Mouse (Mus musculus): ENCODE results near the gene Phox2a. TPM values are rescaled to one million over a fixed set of nuclear protein-coding genes. Genes with fewer than 3 reads are reported as not detected.

Gene Phox2a
- polyA plus RNA-seq, 1 experiment from 2014 or later: 1.00 TPM

- DNase-seq: peak; percentile 52
- H3K36me3 ChIP-seq (ENCODE audit: control insufficient read depth, insufficient read depth, low read length): peaks cover 11% of the 10 kb centered on the region; the same call in 1 of the 2 replicates
- peaks cover 56% of the 10 kb centered on the region for H3K27me3 ChIP-seq (ENCODE audit: control insufficient read depth, insufficient read depth, low read length)
- H3K4me1 ChIP-seq (ENCODE audit: control insufficient read depth, insufficient read depth, low read length): peaks cover 17% of the 10 kb centered on the region; the same call in 1 of the 2 replicates
- ATAC-seq (ENCODE audit: low FRiP score, low TSS enrichment): no peak
- no peak overlapping the region for H3K4me3 ChIP-seq (replicated peaks; ENCODE audit: low read depth, low read length)
- no peak overlapping the region for H3K4me2 ChIP-seq (ENCODE audit: low read length)
- no peak overlapping the region for H3K9ac ChIP-seq (replicated peaks; ENCODE audit: low read length)
- no peak overlapping the region for H3K27ac ChIP-seq (replicated peaks; ENCODE audit: low read depth, low read length)
- WGBS: 30% methylated on average over 32 of the region's 32 CpGs
- no peaks in the 10 kb centered on the region for H3K9me3 ChIP-seq (ENCODE audit: control insufficient read depth, low read length)
Observed at GRCm38 (mm10) chr7:101822836-101823757, 5.0 kb downstream of the Phox2a start.

- Histone ChIP-seq H3K4me2 (ENCODE audit: low read length) (no peak overlapping the region), H3K4me3 (replicated peaks; ENCODE audit: low read depth, low read length) (no peak overlapping the region), H3K4me1 (ENCODE audit: control insufficient read depth, insufficient read depth, low read length) (peaks cover 17% of the 10 kb centered on the region; the same call in 1 of the 2 replicates), H3K9me3 (ENCODE audit: control insufficient read depth, low read length) (no peaks in the 10 kb centered on the region), H3K27me3 (ENCODE audit: control insufficient read depth, insufficient read depth, low read length) (peaks cover 47% of the 10 kb centered on the region), H3K36me3 (ENCODE audit: control insufficient read depth, insufficient read depth, low read length) (peaks cover 14% of the 10 kb centered on the region; the same call in 1 of the 2 replicates), H3K27ac (replicated peaks; ENCODE audit: low read depth, low read length) (no peak overlapping the region), H3K9ac (replicated peaks; ENCODE audit: low read length) (no peak overlapping the region)
- ATAC-seq (ENCODE audit: low FRiP score, low TSS enrichment) (no peak), DNase-seq (no peak)
- WGBS: 86% methylated on average over 18 of the region's 18 CpGs
Observed at GRCm38 (mm10) chr7:101823758-101824630, 5.9 kb downstream of the Phox2a start.

GRCm38 (mm10) chr7:101830373-101830772, 12.3 kb downstream of the Phox2a start:
- H3K36me3 ChIP-seq (ENCODE audit: control insufficient read depth, insufficient read depth, low read length): peaks cover 31% of the 10 kb centered on the region
- no peak overlapping the region for H3K9ac ChIP-seq (replicated peaks; ENCODE audit: low read length)
- no peak overlapping the region for H3K4me3 ChIP-seq (replicated peaks; ENCODE audit: low read depth, low read length)
- no peaks in the 10 kb centered on the region for H3K9me3 ChIP-seq (ENCODE audit: control insufficient read depth, low read length)
- H3K27me3 ChIP-seq (ENCODE audit: control insufficient read depth, insufficient read depth, low read length): no peaks in the 10 kb centered on the region
- ATAC-seq (ENCODE audit: low FRiP score, low TSS enrichment) (no peak), DNase-seq (no peak)
- no peak overlapping the region for H3K4me2 ChIP-seq (ENCODE audit: low read length)
- no peak overlapping the region for H3K27ac ChIP-seq (replicated peaks; ENCODE audit: low read depth, low read length)
- H3K4me1 ChIP-seq (ENCODE audit: control insufficient read depth, insufficient read depth, low read length): peaks cover 5% of the 10 kb centered on the region; the same call in 1 of the 2 replicates
- WGBS: 98% methylated on average over 3 of the region's 3 CpGs

- no peaks in the 10 kb centered on the region for H3K9me3 ChIP-seq (ENCODE audit: control insufficient read depth, low read length)
- 97% methylated on average over 8 of the region's 8 CpGs for WGBS
- no peak overlapping the region for H3K4me2 ChIP-seq (ENCODE audit: low read length)
- DNase-seq (no peak), ATAC-seq (ENCODE audit: low FRiP score, low TSS enrichment) (no peak)
- no peak overlapping the region for H3K4me3 ChIP-seq (replicated peaks; ENCODE audit: low read depth, low read length)
- peaks cover 28% of the 10 kb centered on the region for H3K36me3 ChIP-seq (ENCODE audit: control insufficient read depth, insufficient read depth, low read length)
- H3K27ac ChIP-seq (replicated peaks; ENCODE audit: low read depth, low read length): no peak overlapping the region
- peaks cover 5% of the 10 kb centered on the region; the same call in 1 of the 2 replicates for H3K4me1 ChIP-seq (ENCODE audit: control insufficient read depth, insufficient read depth, low read length)
- no peak overlapping the region for H3K9ac ChIP-seq (replicated peaks; ENCODE audit: low read length)
- no peaks in the 10 kb centered on the region for H3K27me3 ChIP-seq (ENCODE audit: control insufficient read depth, insufficient read depth, low read length)
Observed at GRCm38 (mm10) chr7:101831437-101831836, 13.3 kb downstream of the Phox2a start.

GRCm38 (mm10) chr7:101832372-101832771, 14.3 kb downstream of the Phox2a start:
- Histone ChIP-seq H3K9ac (replicated peaks; ENCODE audit: low read length) (no peak overlapping the region), H3K4me3 (replicated peaks; ENCODE audit: low read depth, low read length) (no peak overlapping the region), H3K4me2 (ENCODE audit: low read length) (no peak overlapping the region), H3K9me3 (ENCODE audit: control insufficient read depth, low read length) (no peaks in the 10 kb centered on the region), H3K27me3 (ENCODE audit: control insufficient read depth, insufficient read depth, low read length) (no peaks in the 10 kb centered on the region), H3K36me3 (ENCODE audit: control insufficient read depth, insufficient read depth, low read length) (peaks cover 20% of the 10 kb centered on the region), H3K4me1 (ENCODE audit: control insufficient read depth, insufficient read depth, low read length) (peaks cover 11% of the 10 kb centered on the region; the same call in 1 of the 2 replicates), H3K27ac (replicated peaks; ENCODE audit: low read depth, low read length) (no peak overlapping the region)
- DNase-seq (no peak), ATAC-seq (ENCODE audit: low FRiP score, low TSS enrichment) (no peak)
- 93% methylated on average over 4 of the region's 4 CpGs for WGBS

- 73% methylated on average over 5 of the region's 5 CpGs for WGBS
- no peak for DNase-seq
Observed at GRCm38 (mm10) chr7:101833352-101833751, 15.2 kb downstream of the Phox2a start.

GRCm38 (mm10) chr7:101833916-101834584, 15.9 kb downstream of the Phox2a start:
- H3K4me1 ChIP-seq (ENCODE audit: control insufficient read depth, insufficient read depth, low read length): peaks cover 16% of the 10 kb centered on the region; the same call in 1 of the 2 replicates
- H3K9ac ChIP-seq (replicated peaks; ENCODE audit: low read length): no peak overlapping the region
- no peaks in the 10 kb centered on the region for H3K9me3 ChIP-seq (ENCODE audit: control insufficient read depth, low read length)
- WGBS: 66% methylated on average over 3 of the region's 3 CpGs
- H3K4me2 ChIP-seq (ENCODE audit: low read length): peak overlapping the region; percentile 98; the same call in 1 of the 2 replicates
- peaks cover 17% of the 10 kb centered on the region for H3K36me3 ChIP-seq (ENCODE audit: control insufficient read depth, insufficient read depth, low read length)
- 0 out of 2 replicates have a peak overlapping the region, but pooled peaks have one; percentile 37 for H3K27ac ChIP-seq (replicated peaks; ENCODE audit: low read depth, low read length)
- no peak overlapping the region for H3K4me3 ChIP-seq (replicated peaks; ENCODE audit: low read depth, low read length)
- DNase-seq (peak; percentile 40), ATAC-seq (ENCODE audit: low FRiP score, low TSS enrichment) (no peak)
- peaks cover 4% of the 10 kb centered on the region; the same call in 1 of the 2 replicates for H3K27me3 ChIP-seq (ENCODE audit: control insufficient read depth, insufficient read depth, low read length)

More at GRCm38 (mm10) chr7:101833352-101833751, 15.2 kb downstream of the Phox2a start:
- H3K27ac ChIP-seq (replicated peaks; ENCODE audit: low read depth, low read length): no peak overlapping the region
- no peak overlapping the region for H3K9ac ChIP-seq (replicated peaks; ENCODE audit: low read length)
- H3K36me3 ChIP-seq (ENCODE audit: control insufficient read depth, insufficient read depth, low read length): peaks cover 18% of the 10 kb centered on the region
- no peak overlapping the region for H3K4me3 ChIP-seq (replicated peaks; ENCODE audit: low read depth, low read length)
- H3K4me2 ChIP-seq (ENCODE audit: low read length): no peak overlapping the region
- H3K9me3 ChIP-seq (ENCODE audit: control insufficient read depth, low read length): no peaks in the 10 kb centered on the region
- no peak for ATAC-seq (ENCODE audit: low FRiP score, low TSS enrichment)
- peaks cover 2% of the 10 kb centered on the region; the same call in 1 of the 2 replicates for H3K27me3 ChIP-seq (ENCODE audit: control insufficient read depth, insufficient read depth, low read length)
- peaks cover 15% of the 10 kb centered on the region; the same call in 1 of the 2 replicates for H3K4me1 ChIP-seq (ENCODE audit: control insufficient read depth, insufficient read depth, low read length)

- H3K4me3 ChIP-seq (replicated peaks; ENCODE audit: low read depth, low read length): no peak overlapping the region
- peak overlapping the region; percentile 98 for H3K4me2 ChIP-seq (ENCODE audit: low read length)
- H3K36me3 ChIP-seq (ENCODE audit: control insufficient read depth, insufficient read depth, low read length): peaks cover 16% of the 10 kb centered on the region
- WGBS: 41% methylated on average over 3 of the region's 3 CpGs
- H3K27ac ChIP-seq (replicated peaks; ENCODE audit: low read depth, low read length): 0 out of 2 replicates have a peak overlapping the region, but pooled peaks have one; percentile 37
- DNase-seq: peak; percentile 25
- no peak overlapping the region for H3K9ac ChIP-seq (replicated peaks; ENCODE audit: low read length)
- H3K9me3 ChIP-seq (ENCODE audit: control insufficient read depth, low read length): no peaks in the 10 kb centered on the region
- no peak for ATAC-seq (ENCODE audit: low FRiP score, low TSS enrichment)
- H3K27me3 ChIP-seq (ENCODE audit: control insufficient read depth, insufficient read depth, low read length): peaks cover 4% of the 10 kb centered on the region; the same call in 1 of the 2 replicates
- H3K4me1 ChIP-seq (ENCODE audit: control insufficient read depth, insufficient read depth, low read length): peaks cover 16% of the 10 kb centered on the region; the same call in 1 of the 2 replicates
Observed at GRCm38 (mm10) chr7:101834903-101835302, 16.8 kb downstream of the Phox2a start.

Data from midbrain, embryonic 14.5 days (tissue).